Mouse (Mus musculus) ES-E14 (cell line): Measurements from ENCODE around the gene Hist1h4d.
"Not testable (repeated sequence)": the region's sequence is repeated elsewhere in the genome, so short reads cannot be mapped to it uniquely, and the experiment has no call there.

ENCODE experiments used
- CHD2 ChIP-seq: IDR thresholded peaks from 2 replicates; pipeline ENCODE4 v1.6.1; 2014; ENCODE audit warnings: mild to moderate bottlenecking, low read depth, low read length, inconsistent platforms
- ZC3H11A ChIP-seq: IDR thresholded peaks from 2 replicates; pipeline ENCODE4 v1.6.1; 2012; ENCODE audit warnings: low read depth, mild to moderate bottlenecking, inconsistent platforms, low read length, borderline replicate concordance
- ZNF384 ChIP-seq: IDR thresholded peaks from 2 replicates; pipeline ENCODE4 v1.6.1; 2012; ENCODE audit warnings: low read depth, low read length, inconsistent platforms

- TF ChIP-seq ZNF384, CHD2, ZC3H11A: not testable (repeated sequence)
These were observed 19.3 kb upstream of the Hist1h4d start, which contains the start of gene Hist1h3e for GRCm38 (mm10) chr13:23561883-23562659.
